Mouse (Mus musculus) midbrain, embryonic 16.5 days (tissue): ENCODE measurements around the gene Farsb. TPM values are rescaled to one million over a fixed set of nuclear protein-coding genes. Genes with fewer than 3 reads are reported as not detected.
A peak's percentile ranks its signal among the peaks of the same experiment; 100 is the strongest.

Source experiments
- ATAC-seq: fragments of 200-750 bp; cut with Nextera tagmentation; 2 replicates; pipeline ENCODE4 v1.8.0; 2017; ENCODE audit warnings: moderate TSS enrichment
- H3K27ac ChIP-seq: fragments of 300-500 bp; sonication (generic); 2 replicates; pipeline ENCODE4 v1.5.1; 2014; ENCODE audit warnings: mild to moderate bottlenecking, low read length, mixed read lengths
- H3K27me3 ChIP-seq: fragments of 300-500 bp; sonication (generic); 2 replicates; pipeline ENCODE4 v1.6.1; 2014; ENCODE audit warnings: low read depth, low read length, mixed read lengths; ENCODE audit not compliant: control insufficient read depth, insufficient read depth
- H3K36me3 ChIP-seq: fragments of 300-500 bp; sonication (generic); 2 replicates; pipeline ENCODE4 v1.6.1; 2014; ENCODE audit warnings: mild to moderate bottlenecking, low read length, moderate library complexity, mixed read lengths; ENCODE audit not compliant: control insufficient read depth, insufficient read depth
- H3K4me1 ChIP-seq: fragments of 300-500 bp; sonication (generic); 2 replicates; pipeline ENCODE4 v1.6.1; 2014; ENCODE audit warnings: mild to moderate bottlenecking, low read length, mixed read lengths; ENCODE audit not compliant: control insufficient read depth, insufficient read depth
- H3K4me2 ChIP-seq: fragments of 300-500 bp; sonication (generic); 2 replicates; pipeline ENCODE4 v1.6.1; 2014; ENCODE audit warnings: mild to moderate bottlenecking, low read length, mixed read lengths
- H3K4me3 ChIP-seq: fragments of 300-500 bp; sonication (generic); 2 replicates; pipeline ENCODE4 v1.5.1; 2014; ENCODE audit warnings: low read depth, mild to moderate bottlenecking, low read length, moderate library complexity, mixed read lengths
- H3K9ac ChIP-seq: fragments of 300-500 bp; sonication (generic); 2 replicates; pipeline ENCODE4 v1.6.1; 2014; ENCODE audit warnings: low read depth, low read length, mixed read lengths
- H3K9me3 ChIP-seq: fragments of 300-500 bp; sonication (generic); replicated peaks from 2 replicates; pipeline ENCODE4 v1.6.1; 2014; ENCODE audit warnings: mild to moderate bottlenecking, low read length, mixed read lengths; ENCODE audit not compliant: control insufficient read depth, poor library complexity, severe bottlenecking
- WGBS: fragments of 180-500 bp; shearing (Covaris S2); extraction: QIAGEN DNeasy Blood & Tissue Kit; methylation state at CpG from one replicate; pipeline ENCODE4 v1.1.7; 2014; 5-methylcytosine and 5-hydroxymethylcytosine counted together
- polyA plus RNA-seq: library from polyadenylated mRNA; unstranded; fragments of >200 nt; fragmentation: Nextera tagmentation; extraction: Ambion mirVana; gene quantifications from 2 replicates; pipeline ENCODE4 v1.2.1, GENCODE M21; 2015

The Farsb gene
- polyA plus RNA-seq = 160 and 163 TPM in 2 replicates

- ATAC-seq = peak; percentile 98
- 0 out of 2 replicates have a peak, but pooled peaks cover 4% of the 10 kb centered on the region for H3K27me3 ChIP-seq
- peak within 1 kb of the TSS; percentile 83 for H3K4me2 ChIP-seq
- H3K4me1 ChIP-seq = peaks cover 18% of the 10 kb centered on the region
- H3K36me3 ChIP-seq = no peaks in the 10 kb centered on the region
- no peaks in the 10 kb centered on the region for H3K9me3 ChIP-seq
- H3K27ac ChIP-seq = peak within 1 kb of the TSS; percentile 67
- H3K9ac ChIP-seq = peak within 1 kb of the TSS; percentile 89
- WGBS = under 1% methylated on average over 31 of the region's 31 CpGs
- peak within 1 kb of the TSS; percentile 84 for H3K4me3 ChIP-seq
Measured at GRCm38 (mm10) chr1:78488752-78489492, at the start of gene Farsb. TSS of gene Farsb (minus strand) at chr1:78488897.

- H3K4me1 ChIP-seq = peaks cover 12% of the 10 kb centered on the region
- no peak for ATAC-seq
- no peak overlapping the region for H3K27ac ChIP-seq
- no peaks in the 10 kb centered on the region for H3K9me3 ChIP-seq
- 0 out of 2 replicates have a peak, but pooled peaks cover 2% of the 10 kb centered on the region for H3K27me3 ChIP-seq
- H3K4me2 ChIP-seq = peak overlapping the region; percentile 85
- no peak overlapping the region for H3K9ac ChIP-seq
- no peaks in the 10 kb centered on the region for H3K36me3 ChIP-seq
- H3K4me3 ChIP-seq = no peak overlapping the region
- WGBS = 40% methylated on average over 5 of the region's 5 CpGs
Measured at GRCm38 (mm10) chr1:78538396-78538795, 49.7 kb upstream of the Farsb start.

- H3K27me3 ChIP-seq = 0 out of 2 replicates have a peak, but pooled peaks cover 2% of the 10 kb centered on the region
- H3K4me2 ChIP-seq = peak overlapping the region; percentile 85
- H3K9ac ChIP-seq = peak overlapping the region; percentile 57
- 10% methylated on average over 16 of the region's 16 CpGs for WGBS
- peak overlapping the region; percentile 80 for H3K27ac ChIP-seq
- peak overlapping the region; percentile 38 for H3K4me3 ChIP-seq
- peaks cover 12% of the 10 kb centered on the region for H3K4me1 ChIP-seq
- peak; percentile 93 for ATAC-seq
- no peaks in the 10 kb centered on the region for H3K36me3 ChIP-seq
- H3K9me3 ChIP-seq = no peaks in the 10 kb centered on the region
Measured at GRCm38 (mm10) chr1:78537494-78538010, 48.9 kb upstream of the Farsb start.

DNA sequence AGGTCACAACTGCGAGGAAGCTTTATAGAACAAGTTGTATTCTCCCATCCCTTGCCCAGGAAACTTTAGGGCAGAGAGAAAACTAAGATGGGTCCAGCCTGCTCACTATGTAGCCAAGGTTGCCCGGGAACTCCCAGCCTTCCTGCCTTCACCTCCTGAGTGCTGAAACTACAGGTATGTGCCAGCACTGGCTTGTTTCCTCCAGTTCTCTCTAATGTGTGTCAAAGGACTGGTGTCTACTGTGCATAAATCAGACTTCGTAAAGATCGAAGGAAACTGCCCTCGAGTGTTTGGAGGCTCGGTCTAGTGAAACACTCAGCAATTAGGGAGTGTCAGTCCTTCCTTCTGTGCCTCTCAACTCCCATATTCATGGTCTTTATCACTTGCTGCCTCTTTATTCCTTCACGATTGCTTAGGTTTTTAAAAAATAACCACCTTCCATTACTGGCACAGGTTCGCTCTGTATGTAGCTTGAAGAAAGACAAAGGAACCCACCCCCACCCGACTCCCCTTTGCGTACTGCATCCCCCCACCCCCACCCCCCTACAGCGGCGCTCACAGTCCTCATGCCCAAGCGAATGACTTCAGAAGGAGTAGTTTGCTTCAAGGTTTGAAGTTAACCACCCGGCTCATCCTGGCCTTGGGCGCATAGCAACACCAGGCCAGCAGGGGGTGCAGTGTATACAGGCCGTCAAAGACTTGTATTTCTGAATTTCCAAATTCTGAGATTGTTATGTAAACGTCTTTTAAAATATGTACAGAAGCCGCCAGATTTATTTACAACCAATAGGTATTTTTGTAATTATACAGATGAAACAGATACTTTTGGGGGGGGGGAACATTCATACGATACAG is 47.8 kb upstream of the Farsb start:
- 35% methylated on average over 19 of the region's 19 CpGs for WGBS
- Histone ChIP-seq H3K4me1 (peaks cover 12% of the 10 kb centered on the region), H3K9ac (no peak overlapping the region), H3K27ac (peak overlapping the region; percentile 80; the same call in 1 of the 2 replicates), H3K4me2 (peak overlapping the region; percentile 85), H3K27me3 (0 out of 2 replicates have a peak, but pooled peaks cover 2% of the 10 kb centered on the region), H3K9me3 (no peaks in the 10 kb centered on the region), H3K4me3 (peak overlapping the region; percentile 38), H3K36me3 (no peaks in the 10 kb centered on the region)
- peak; percentile 51; the same call in 1 of the 2 replicates for ATAC-seq

DNA sequence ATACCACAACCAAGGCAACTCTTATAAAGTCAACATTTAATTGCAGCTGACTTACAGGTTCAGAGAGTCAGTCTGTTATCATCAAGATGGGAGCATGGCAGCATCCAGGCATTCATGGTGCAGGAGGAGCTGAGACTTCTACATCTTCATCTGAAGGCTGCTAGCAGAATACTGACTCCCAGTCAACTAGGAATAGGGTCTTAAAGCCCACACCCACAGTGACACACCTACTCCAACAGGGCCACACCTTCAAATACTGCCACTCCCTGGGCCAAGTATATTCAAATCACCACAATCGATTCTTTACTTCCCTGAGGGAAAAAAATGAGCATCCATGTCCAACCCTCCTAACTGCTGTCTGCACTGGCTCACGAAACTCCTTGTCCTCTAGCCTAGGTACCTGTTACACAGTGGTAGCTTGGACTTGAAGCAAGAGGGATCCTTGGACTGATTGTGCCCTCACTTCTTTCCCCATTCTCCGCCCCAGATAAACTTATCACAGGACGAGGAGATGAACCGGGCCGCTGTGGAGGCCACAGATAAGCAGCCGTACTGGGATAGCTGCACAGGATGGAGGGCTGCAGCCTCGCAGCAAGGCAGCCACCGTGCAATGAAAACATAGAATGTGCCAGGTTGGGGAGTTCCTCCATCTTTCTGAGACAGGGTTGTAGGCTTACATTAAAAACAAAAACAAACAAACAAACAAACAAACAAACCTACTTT is 45.9 kb upstream of the Farsb start:
- ATAC-seq = no peak
- 92% methylated on average over 9 of the region's 9 CpGs for WGBS
- no peaks in the 10 kb centered on the region for H3K36me3 ChIP-seq
- no peak overlapping the region for H3K27ac ChIP-seq
- peaks cover 12% of the 10 kb centered on the region for H3K4me1 ChIP-seq
- H3K4me2 ChIP-seq = no peak overlapping the region
- H3K27me3 ChIP-seq = 0 out of 2 replicates have a peak, but pooled peaks cover 2% of the 10 kb centered on the region
- no peak overlapping the region for H3K9ac ChIP-seq
- no peak overlapping the region for H3K4me3 ChIP-seq
- H3K9me3 ChIP-seq = no peaks in the 10 kb centered on the region

GRCm38 (mm10) chr1:78532184-78532800 is 43.6 kb upstream of the Farsb start:
- Histone ChIP-seq H3K9ac (no peak overlapping the region), H3K9me3 (no peaks in the 10 kb centered on the region), H3K4me1 (peaks cover 6% of the 10 kb centered on the region), H3K27ac (no peak overlapping the region), H3K4me3 (no peak overlapping the region), H3K4me2 (no peak overlapping the region), H3K36me3 (no peaks in the 10 kb centered on the region), H3K27me3 (0 out of 2 replicates have a peak, but pooled peaks cover 2% of the 10 kb centered on the region)
- 86% methylated on average over 15 of the region's 15 CpGs for WGBS
- ATAC-seq = no peak

GRCm38 (mm10) chr1:78530500-78531215 is 42.0 kb upstream of the Farsb start:
- Histone ChIP-seq H3K27me3 (0 out of 2 replicates have a peak, but pooled peaks cover 2% of the 10 kb centered on the region), H3K4me1 (no peaks in the 10 kb centered on the region), H3K9ac (no peak overlapping the region), H3K27ac (no peak overlapping the region), H3K4me2 (no peak overlapping the region), H3K4me3 (no peak overlapping the region), H3K36me3 (no peaks in the 10 kb centered on the region), H3K9me3 (no peaks in the 10 kb centered on the region)
- whole genome bisulfite sequencing = 76% methylated on average over 7 of the region's 7 CpGs
- no peak for ATAC-seq
